Mouse (Mus musculus) testis, postnatal 14 days (tissue): ENCODE measurements around the gene Trib3.

Experiments
- DNase-seq: peaks from one replicate; pipeline ENCODE4 v3.0.0; 2021; ENCODE audit warnings: low spot score

Gene Trib3

DNA sequence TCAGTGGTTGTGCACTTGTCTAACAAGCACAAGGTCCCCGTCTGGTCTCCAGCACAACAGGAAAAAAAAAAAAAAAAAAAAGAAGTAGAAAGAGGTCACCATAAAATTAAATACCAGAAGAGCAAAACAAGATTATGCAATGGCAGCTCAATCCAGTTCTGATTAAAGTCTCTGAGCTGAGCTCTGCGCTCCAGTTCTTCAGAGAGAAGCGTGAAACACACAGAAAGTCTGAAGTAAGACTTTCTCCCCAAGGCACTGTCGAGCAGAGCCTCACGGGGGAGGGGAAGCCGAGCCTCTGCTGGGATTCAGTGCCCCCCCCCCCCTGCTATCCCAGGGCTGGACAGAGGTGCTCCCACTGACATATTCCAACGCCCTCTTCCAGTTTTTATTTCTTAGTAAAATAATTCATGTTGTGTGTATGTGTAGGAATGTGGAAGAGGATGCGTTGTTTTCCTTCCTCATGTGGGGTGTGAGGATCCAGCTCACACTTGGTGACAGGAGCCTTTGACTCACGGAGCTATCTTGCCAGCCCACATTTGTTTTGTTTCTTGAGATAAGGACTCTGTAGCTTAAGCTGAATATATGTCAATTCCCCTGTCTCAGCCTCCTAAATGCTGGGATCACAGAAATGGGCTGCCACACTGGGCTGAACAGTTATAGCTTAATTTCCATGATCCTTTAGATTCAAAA is 3.1 kb upstream of the Trib3 start:
- no peak for DNase-seq

DNA sequence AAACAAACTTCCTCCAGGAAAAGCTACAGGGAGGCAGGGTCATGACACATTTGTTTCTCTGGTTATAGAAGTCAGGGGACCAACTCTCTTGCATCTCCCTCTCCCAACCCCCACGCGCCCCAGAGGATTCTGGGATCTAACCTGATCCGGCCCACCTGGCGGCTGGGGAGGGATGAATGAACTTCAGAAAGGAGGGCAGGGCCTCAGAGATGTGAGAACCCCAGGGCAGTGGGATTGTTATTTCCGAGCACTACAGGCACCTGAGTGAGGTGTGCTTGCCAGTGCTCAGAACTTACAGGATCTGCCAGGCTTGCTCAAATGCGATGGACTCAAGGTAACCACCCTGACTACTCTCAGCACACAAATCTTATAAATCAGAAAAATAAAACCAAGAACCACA is 1.6 kb upstream of the Trib3 start:
- DNase-seq, result no peak

DNA sequence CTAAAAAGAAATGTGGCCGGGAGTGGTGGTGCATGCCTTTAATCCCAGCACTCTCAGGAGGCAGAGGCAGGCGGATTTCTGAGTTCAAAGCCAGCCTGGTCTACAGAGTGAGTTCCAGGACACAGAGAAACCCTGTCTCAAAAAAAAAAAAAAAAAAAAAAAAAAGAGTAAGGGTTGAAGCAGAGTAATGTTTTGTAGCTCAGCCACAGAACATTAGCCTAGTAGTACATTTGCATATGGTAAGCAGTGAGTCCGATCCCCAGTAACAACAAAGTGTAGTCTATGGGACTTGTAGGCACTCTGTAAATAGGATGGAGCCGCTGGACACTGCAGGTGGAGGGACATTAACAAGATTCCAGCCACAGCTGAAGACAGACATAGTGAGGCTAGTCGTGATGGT is 1.1 kb upstream of the Trib3 start:
- DNase-seq, result no peak

DNA sequence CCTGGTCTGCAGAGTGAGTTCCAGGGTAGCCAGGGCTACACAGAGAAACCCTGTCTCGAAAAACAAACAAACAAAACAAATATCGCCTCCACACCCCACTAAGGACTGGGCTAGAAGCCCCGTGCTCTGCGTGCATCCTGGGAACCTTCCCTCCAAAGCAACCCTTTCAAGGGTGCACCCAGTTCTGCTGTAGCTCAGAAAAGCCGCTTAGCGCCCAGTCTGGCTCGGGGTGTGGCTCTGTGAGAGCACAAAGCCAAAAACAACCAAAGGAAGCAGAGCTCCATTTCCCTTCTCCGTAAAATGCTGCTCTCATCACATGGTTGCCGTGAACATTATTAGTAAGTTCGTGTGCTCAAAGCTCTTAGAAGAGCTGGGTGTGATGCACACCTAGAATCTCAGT is 529 bp upstream of the Trib3 start:
- no peak for DNase-seq

DNA sequence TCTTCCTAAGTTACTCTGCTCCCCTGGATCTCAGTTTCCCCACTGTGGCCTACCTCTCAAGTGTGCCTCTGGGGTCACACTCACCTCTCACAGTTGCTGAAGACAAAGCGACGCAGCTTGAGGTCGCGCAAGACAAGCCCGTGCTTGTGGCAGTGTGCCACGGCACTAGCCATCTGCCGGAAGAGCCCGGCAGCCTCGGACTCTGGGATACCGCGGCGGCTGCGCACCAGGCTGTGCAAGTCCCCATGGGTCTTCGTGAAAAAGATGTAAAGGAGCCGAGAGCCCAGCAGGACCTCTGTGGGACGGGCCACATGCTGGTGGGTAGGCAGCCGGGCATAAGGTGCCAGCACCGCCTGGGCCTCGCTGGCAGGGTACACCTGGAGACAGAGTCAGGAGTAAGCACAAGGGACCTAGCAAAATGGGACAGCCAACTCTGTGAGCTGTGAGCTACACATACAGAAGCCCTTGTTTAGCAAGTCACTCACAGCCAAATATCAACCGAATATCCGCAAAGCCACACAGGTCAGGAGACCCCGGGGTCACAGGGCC is 4.1 kb downstream of the Trib3 start:
- DNase-seq, result no peak

DNA sequence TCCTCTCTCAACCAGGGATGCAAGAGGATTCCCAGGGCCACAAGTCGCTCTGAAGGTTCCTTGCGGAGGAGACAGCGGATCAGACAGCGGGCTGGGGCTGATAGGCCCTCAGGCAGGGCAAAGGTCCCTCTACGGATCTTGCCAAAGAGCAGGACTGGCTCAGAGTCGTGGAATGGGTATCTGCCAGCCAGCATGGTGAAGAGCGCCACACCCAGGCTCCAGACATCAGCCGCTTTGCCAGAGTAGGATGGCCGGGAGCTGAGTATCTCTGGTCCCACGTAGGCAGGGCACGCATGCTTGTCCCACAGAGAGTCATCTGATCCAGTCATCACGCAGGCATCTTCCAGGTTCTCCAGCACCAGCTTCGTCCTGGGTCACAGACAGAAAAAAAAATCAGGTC is 5.5 kb downstream of the Trib3 start:
- no peak for DNase-seq

DNA sequence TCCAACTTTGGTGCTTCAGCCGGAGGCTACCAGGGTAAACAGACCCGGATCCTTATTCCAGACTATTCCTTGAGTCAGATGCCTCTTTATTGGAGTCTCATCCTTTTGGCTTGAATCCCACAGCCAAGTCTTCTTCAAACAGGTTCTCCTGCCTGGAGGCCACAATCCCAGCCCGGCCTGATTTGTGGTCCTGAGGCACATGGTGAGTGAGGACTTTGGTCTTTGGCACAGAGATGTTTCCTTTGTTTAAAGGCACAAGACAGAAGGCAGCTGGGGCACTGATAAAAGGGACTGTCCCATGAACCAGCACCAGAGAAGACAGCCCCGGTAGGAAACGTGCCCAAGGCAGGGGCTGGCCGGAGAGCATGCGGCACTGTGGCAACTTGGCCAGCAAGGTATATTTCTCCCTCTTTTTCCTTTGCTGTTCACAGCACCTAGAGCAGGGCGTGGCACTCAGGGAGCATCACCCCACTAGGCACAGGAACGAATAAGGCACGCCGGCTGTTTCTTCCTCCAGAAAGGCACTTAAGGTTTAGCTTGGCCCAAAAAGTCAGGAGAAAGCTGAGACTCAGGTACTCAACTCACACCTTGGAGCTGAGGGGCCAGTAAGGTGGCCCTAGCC is 6.1 kb downstream of the Trib3 start:
- no peak for DNase-seq

DNA sequence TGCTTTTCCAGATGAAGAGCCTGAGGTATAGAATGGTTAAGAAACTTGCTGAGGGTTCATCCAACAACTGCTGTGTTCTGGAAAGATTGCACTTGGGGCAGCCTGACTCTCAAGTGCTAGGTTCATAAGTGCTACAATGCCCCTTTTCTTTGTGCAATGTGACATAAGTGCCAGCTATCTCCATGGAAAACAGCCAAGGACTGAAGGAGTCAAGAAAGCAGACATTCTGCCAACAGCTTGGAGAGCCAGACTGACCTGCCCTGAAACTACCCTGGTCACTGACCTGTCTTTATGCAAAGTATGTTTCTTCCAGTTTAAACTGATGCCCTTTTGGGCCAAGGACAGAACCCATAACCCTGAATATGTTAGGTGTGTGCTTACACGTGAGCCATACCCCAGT is 7.0 kb downstream of the Trib3 start:
- DNase-seq, result peak; percentile 50

DNA sequence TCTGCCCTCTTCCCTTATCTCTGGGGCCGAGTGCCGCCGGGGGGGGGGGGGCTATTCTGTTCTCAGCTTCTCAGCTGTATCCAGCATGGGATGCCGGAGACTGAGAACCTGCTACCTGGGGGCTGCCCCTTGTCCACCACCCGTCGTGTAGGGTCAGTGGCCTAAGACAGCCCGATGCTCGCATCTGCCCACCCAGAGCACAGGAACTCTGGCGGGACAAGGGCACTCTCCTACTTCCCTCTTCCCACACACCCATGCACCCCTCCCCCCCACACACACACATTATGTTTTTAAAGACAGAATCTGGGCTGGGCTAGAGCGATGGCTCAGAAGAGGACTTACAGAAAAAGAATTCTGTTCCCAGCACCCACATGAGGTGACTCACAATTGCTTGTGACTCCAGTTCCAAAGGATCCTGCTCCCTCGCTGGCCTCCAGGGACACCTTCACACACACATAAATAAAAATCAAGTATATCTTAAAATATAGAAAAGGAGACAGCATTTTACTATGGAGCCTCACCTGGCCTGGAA is 8.5 kb downstream of the Trib3 start:
- DNase-seq, result no peak

DNA sequence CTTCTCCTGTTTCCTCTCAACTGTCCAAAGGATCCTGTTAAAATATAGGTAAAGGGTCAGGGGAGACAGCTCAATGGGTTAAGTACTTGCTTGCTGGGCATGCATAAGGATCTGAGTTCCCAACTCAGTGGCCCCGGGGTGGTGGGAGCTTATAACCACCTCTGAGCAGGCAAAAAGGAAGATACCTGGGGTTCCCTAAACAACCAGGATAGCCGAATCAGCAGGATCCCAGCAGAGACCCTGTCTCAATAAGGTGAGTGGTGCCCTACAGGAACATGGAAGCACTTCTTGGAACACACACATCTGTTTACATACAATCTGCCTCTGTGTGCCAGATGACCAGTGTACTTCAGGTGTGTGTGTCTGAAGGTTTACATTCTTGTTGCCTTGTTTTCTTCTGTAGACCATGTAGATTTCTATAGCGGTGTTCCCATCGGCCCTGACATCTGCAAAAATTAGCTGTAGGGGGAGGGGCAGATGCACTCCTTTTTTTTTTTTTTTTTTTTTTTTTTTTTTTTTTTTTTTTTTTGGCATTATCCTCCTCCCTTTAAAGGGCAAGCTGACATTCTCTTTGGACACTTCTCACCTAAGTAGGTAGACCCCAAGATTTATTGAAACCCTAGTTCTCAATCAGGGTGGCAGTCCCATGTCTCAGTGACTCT is 10.4 kb downstream of the Trib3 start:
- DNase-seq, result no peak

DNA sequence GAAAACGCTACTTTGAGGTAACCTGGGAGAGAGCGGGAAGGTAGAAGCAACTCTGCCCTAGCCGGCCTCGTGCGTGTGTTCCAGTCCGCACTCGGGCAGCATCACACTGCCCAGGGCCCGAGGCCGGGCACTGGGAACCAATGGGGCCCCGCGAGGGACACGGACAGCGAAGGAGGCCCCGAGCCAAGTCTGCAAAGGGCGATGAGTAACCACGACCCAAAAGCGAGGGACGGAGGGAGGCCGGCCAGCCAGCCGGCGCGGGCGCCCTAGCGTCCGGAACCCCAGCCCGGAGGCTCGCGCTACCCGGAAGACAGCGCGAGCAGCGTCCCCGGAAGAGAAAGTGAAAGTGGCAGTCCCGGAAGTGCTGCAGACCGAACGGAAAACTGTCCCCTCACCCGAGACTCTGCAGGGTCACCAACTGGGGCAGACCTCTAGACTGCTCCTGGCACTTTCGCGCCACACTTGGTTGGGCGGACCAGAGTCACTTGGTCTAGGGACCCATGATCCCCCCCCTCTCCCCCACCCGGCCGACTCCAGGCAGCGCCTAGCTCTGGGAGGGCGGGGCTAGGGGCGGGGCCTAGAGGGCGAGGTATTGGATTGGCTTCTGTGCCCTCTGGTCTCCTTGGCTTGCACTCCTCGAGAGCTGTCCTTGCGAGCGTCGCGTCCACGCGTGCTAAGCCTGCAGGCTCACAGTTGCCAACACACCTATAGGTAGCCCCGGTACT is 11.6 kb downstream of the Trib3 start, which contains the start of gene Rbck1:
Gene Rbck1 (minus strand): TSS at position 553 of the 725 bp plus-strand sequence.
- DNase-seq, result peak; percentile 91

DNA sequence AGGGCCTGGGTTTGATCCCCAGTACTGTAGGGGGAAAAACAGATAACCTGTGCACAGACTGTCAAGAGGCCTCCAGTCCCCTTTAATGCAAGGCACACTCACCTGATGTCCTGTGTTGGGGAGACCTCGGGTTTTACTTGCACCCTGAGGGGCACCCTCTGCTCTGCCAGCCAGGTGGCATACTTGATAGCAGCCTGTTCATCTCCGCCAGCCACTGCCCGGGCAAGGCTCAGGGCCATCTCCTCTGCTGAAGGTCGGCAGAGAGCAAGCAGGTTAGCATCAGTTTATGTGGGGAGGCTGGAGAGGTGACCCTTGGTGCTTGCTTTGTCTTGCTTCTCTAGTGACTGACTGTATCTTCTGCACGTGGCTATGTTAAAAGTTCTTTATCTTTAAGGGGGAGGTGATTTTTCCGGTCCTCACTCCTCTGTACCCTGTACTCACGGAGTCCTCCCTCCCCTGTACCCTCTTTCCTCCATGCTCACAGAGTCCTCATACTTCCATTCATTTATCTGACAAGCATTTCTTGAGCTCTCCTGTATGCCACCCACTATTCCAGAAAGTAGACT is 12.9 kb downstream of the Trib3 start:
- no peak for DNase-seq

DNA sequence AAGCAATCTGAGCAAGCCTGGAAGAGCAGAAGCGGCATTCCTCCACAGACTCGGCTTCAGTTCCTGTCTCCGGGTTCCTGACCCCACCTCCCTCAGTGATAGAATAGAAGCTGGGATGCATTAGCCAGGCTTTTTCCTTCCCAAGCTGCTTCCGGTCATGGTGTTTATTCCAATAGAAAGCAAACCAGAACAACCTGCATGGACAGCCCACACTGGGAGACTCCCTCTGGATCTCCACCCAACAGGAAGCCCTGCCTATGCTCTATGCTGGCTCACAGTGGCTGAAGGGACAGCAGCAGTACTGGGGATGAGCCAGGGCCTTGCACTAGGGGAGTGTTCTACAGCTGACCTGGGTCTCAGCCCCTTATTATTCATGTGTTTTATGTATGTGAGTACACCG is 15.9 kb downstream of the Trib3 start:
- no peak for DNase-seq

DNA sequence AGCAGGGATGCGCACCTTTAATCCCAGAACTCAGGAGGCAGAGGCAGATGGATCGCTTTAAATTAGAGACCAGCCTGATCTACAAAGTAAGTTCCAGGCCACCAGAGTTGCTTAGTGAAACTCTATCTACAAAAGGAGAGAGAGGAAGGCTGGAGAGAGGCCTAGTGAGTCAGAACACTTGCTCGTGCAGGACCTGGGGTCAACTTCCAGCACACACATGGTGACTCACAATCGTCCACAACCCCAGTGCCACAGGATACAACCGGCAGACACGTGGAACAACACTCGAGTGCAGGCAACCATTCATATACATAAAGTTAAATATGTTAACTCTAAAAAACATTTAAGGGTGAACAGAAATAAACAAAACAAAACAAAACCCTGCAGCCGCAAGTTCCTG is 17.2 kb downstream of the Trib3 start:
- no peak for DNase-seq

DNA sequence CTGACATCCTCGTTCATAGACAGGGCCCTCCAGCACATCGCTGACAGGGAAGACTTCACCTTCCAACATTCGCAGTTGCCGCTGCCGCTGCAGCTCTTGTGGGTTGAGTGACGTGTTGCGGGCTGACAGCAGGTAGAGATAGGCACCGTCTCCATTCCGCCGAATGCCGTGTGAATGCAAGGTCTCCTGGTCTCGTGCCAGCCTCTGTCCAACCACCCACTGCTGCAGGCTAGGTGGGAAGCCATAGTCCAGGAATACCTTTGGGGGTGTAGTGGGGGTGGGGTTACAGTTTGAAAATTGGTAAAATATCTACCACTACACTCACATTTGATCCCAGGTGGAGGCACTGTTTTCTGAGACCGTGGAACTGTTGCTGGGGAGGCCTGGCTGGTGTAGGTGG is 17.7 kb downstream of the Trib3 start:
- no peak for DNase-seq

DNA sequence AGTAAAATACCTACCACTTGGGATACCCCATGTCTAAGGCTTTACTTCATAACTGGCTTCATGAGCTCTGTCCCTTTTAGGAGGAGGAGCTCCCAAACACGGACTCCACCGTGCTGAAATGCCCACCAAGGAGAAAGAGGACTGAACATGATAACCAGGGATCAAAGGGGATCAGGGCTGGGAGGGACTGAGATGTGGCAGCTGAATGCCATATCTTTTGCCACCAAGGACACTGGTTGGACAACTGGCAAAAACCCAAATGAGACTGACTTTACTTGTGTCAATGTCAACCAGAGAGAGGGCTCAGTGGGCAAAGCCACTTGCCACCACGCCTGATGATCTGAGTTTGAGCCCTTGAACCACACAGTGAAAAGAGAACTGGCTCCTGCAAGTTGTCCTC is 19.0 kb downstream of the Trib3 start:
- no peak for DNase-seq

DNA sequence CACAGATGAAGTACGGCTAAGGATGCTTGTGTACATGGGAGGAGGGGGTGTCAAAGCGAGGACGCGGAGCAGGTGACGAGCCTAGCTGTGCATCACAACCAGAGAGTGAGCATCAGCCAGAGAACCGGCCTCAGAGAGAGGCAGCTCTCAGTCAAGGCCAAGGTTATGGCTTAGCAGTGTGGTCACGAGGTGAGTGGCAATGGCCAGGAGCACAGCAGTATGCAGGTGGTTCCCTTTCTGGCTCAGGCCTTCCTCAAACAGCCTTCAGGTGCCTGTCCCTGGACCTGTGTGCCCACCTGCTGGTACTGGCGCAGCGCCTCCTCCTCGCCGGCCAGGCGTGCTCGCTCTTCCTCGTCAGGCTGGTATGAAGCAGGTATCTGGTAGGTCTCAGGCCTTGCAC is 19.9 kb downstream of the Trib3 start:
- DNase-seq, result no peak

DNA sequence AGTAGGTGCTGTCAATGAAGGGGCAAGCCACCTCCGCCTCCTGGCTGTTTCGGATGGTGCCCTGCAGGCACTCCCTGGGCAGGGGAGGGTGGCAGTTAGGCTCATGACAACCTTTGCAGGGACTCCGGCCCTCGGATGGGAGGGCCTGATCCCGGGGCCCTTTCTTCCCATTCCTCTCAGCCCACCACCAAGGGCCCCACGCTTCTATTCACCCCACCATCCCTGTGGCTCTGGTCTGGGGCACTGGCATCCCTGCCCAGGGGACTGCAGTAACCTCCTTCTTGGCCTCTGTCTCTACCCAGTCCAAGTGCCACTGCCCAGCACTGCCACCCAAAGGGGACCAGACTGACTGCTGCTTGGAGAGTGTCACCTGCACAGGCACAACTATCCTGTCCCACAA is 21.6 kb downstream of the Trib3 start:
- no peak for DNase-seq

DNA sequence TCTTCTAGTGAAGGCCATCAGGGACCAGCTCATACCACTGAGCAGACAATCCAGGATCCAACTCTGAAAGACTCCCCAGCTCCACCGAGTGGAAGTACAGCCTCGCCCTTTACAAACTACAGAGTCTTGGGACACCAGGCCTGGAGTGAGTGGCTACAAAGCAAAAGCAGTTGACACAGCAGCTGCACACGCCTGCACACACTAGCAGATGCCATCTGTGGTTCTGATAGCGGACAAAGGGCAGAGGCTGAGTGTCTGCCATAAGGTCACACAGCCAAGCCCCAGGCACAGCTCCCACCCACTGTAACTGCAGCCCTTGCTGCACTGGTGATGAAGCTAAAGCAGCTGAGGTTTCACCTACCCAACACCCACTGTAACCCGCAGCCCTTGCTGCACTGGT is 22.3 kb downstream of the Trib3 start:
- no peak for DNase-seq

DNA sequence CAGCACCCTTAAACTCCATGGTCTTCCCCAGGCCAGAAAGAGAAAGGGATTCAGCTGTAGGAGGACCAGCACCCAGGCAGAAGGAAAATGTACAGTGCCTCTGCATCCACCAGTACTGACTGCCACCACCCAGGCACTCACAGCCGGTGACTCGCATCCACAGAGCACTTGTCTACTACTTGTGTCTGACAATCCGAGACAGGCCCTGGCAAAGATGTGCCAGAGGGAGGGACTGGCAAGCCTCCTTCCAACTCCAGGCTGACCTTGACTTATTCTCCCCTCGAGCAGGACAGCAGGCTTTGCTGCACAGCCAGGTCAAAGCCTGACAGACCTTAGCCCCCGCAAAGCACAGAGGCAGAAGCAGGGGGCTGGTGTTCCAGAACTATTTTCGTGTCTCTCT is 26.8 kb downstream of the Trib3 start:
- peak; percentile 38 for DNase-seq

DNA sequence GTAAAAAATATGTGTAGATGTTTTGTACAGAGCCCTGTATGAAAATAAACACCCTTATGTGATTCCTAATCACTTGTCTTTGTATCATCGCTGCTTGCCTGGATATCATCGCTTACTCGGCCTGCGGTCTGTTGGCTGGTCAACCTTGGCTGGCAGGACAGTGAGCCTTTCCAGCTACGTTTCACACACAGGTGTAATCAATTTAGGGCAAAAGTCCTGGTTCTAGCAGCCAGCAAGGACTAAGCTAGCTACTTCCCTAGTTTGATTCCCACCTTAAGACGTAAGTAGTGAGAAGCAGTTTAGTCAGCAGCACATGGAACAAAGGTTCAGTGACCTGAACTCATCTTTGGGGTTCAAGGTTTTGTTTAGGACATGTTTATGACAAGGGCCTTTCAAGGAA is 29.9 kb downstream of the Trib3 start:
- DNase-seq, result no peak

DNA sequence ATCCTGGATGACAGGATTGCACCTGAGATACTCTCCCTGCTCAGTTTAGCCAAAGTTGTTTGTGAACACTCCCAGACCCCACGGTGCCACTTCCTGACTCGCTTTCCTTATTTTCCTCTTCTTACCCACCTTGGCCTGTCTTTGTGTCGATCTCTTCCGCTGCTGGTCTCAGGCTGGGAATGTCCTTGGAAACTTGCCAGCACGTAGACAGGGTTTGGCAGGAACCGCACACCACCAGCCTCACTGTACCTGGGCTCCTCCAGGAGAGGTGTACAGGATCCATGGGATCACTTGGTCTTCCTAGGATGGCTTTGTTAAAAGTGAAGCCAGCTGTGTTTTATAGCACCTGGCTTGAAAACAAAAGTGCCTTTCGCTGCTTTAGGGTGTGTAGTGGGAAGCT is 30.8 kb downstream of the Trib3 start:
- no peak for DNase-seq
